8 mouse cellular contexts compared by ENCODE assay signal in genomic region chr9:106476002-106476923, GRCm38 (mm10). TPM values are rescaled to one million over a fixed set of nuclear protein-coding genes. Genes with fewer than 3 reads are reported as not detected.
DNase-seq lines count a peak whose midpoint lies in the region; ATAC-seq and TF ChIP-seq lines count a peak whose summit lies in the region.

No protein-coding gene starts in this region.

- peak overlapping the region; percentile 64 for H3K27ac ChIP-seq in liver, postnatal 0 days (ENCODE audit: low read depth)
- H3K27ac ChIP-seq in neural tube, embryonic 15.5 days (replicated peaks), result peak overlapping the region; percentile 43

- H3K4me1 ChIP-seq in liver, postnatal 0 days (ENCODE audit: insufficient read depth), result peaks cover 20% of the 10 kb centered on the region
- H3K4me1 ChIP-seq in neural tube, embryonic 15.5 days, result peaks cover 44% of the 10 kb centered on the region

- H3K9me3 ChIP-seq in liver, postnatal 0 days (ENCODE audit: low read length), result no peaks in the 10 kb centered on the region
- no peaks in the 10 kb centered on the region for H3K9me3 ChIP-seq in neural tube, embryonic 15.5 days (replicated peaks)

- peak overlapping the region; percentile 25 for H3K4me3 ChIP-seq in liver, postnatal 0 days (ENCODE audit: low read depth, low read length)
- H3K4me3 ChIP-seq in neural tube, embryonic 15.5 days (replicated peaks), result peak overlapping the region; percentile 89; the same call in 1 of the 2 replicates

- H3K36me3 ChIP-seq in liver, postnatal 0 days (replicated peaks; ENCODE audit: insufficient read depth, low read length), result peaks cover 9% of the 10 kb centered on the region; the same call in 1 of the 2 replicates
- H3K36me3 ChIP-seq in neural tube, embryonic 15.5 days, result peaks cover 10% of the 10 kb centered on the region

- TF ChIP-seq EP300 in liver, postnatal 0 days (IDR thresholded peaks at IDR 0.05; ENCODE audit: low read depth), result no peak

- H3K27me3 ChIP-seq in liver, postnatal 0 days (ENCODE audit: insufficient read depth, low read length), result no peaks in the 10 kb centered on the region
- H3K27me3 ChIP-seq in neural tube, embryonic 15.5 days (replicated peaks), result no peaks in the 10 kb centered on the region

- peak overlapping the region; percentile 98 for H3K4me2 ChIP-seq in liver, postnatal 0 days (ENCODE audit: low read depth, low read length)
- peak overlapping the region; percentile 41 for H3K4me2 ChIP-seq in neural tube, embryonic 15.5 days

- ATAC-seq in inflammation-experienced regulatory T-cells, adult 6 months, result peak; percentile 21
- peak; percentile 29; the same call in 1 of the 2 replicates for ATAC-seq in liver, postnatal 0 days
- ATAC-seq in neural tube, embryonic 15.5 days (ENCODE audit: low FRiP score), result no peak; the same call in 1 of the 2 replicates

- DNase-seq in left cerebral cortex, adult 8-10 months (ENCODE audit: low spot score in 2 of 2), result peak; percentile 16 to 50
- no peak for DNase-seq in left cerebral cortex, postnatal 25 days (ENCODE audit: low spot score in 2 of 2)
- peak; percentile 77 for DNase-seq in brain, adult 2 months (ENCODE audit: low read depth, low spot score)
- peak; percentile 43 to 75 for DNase-seq in gastrocnemius, postnatal 4 days (ENCODE audit: low spot score in 2 of 2)
- peak; percentile 48 for DNase-seq in liver, postnatal 0 days
- DNase-seq in urinary bladder, postnatal 25 days (ENCODE audit: low spot score), result peak; percentile 52

- TF ChIP-seq CTCF in liver, postnatal 0 days (IDR thresholded peaks at IDR 0.05; ENCODE audit: low read depth), result no peak

- peak overlapping the region; percentile 39 for H3K9ac ChIP-seq in liver, postnatal 0 days (replicated peaks)
- 0 out of 2 replicates have a peak overlapping the region, but pooled peaks have one; percentile 6 for H3K9ac ChIP-seq in neural tube, embryonic 15.5 days (replicated peaks)

- WGBS in liver, postnatal 0 days (ENCODE audit: insufficient replicate concordance), result 13% methylated on average over 16 of the region's 16 CpGs
- 37% methylated on average over 16 of the region's 16 CpGs for WGBS in neural tube, embryonic 15.5 days

- intact Hi-C loops in left cerebral cortex, postnatal 25 days (cut with DNase I), result loop anchor here (2.0 to 5.0 kb wide), 4 partner anchors 27 to 187 kb away; partner anchors contain the start of genes Dusp7 and Rpl29

RNA-seq across cellular contexts. Expression of gene Parp3, which starts 0.5 kb away (rescaled TPM):
- 1 to 10 TPM; 6.1 to 7.8 (median 7.0) TPM for total RNA-seq in left cerebral cortex, adult 8-10 months (2022)
- 1 to 10 TPM; 2.9 to 5.3 TPM for total RNA-seq in left cerebral cortex, postnatal 25 days (2021)
- 10 to 100 TPM; 26.4 to 28.1 TPM for total RNA-seq in gastrocnemius, postnatal 4 days (2021)
- polyA plus RNA-seq in inflammation-experienced regulatory T-cells, adult 6 months (2017; shearing (Covaris generic)), result 10 to 100 TPM; 32.4 to 68.7 (median 54.1) TPM
- polyA plus RNA-seq in liver, postnatal 0 days (2015; fragmentation: Nextera tagmentation; extraction: Ambion mirVana), result 1.6 and 1.9 TPM in 2 replicates
- 0.86 and 3.6 TPM in 2 replicates for polyA plus RNA-seq in neural tube, embryonic 15.5 days (2015; fragmentation: Nextera tagmentation; extraction: Ambion mirVana)

RNA-seq across cellular contexts. Expression of gene Rrp9, which starts 0.5 kb away (rescaled TPM):
- total RNA-seq in left cerebral cortex, adult 8-10 months (2022), result 10 to 100 TPM; 26.9 to 47.9 (median 32.8) TPM
- total RNA-seq in left cerebral cortex, postnatal 25 days (2021), result 10 to 100 TPM; 30.2 to 37.0 TPM
- 10 to 100 TPM; 25.1 to 26.2 TPM for total RNA-seq in gastrocnemius, postnatal 4 days (2021)
- 10 to 100 TPM; 21.5 to 34.6 (median 29.4) TPM for polyA plus RNA-seq in inflammation-experienced regulatory T-cells, adult 6 months (2017; shearing (Covaris generic))
- polyA plus RNA-seq in liver, postnatal 0 days (2015; fragmentation: Nextera tagmentation; extraction: Ambion mirVana), result 12.3 and 14.5 TPM in 2 replicates
- 46.4 and 47.8 TPM in 2 replicates for polyA plus RNA-seq in neural tube, embryonic 15.5 days (2015; fragmentation: Nextera tagmentation; extraction: Ambion mirVana)

RNA-seq across cellular contexts. Expression of gene Gpr62, which starts 10.5 kb away (rescaled TPM):
- 10 to 100 TPM; 11.7 to 15.6 (median 12.7) TPM for total RNA-seq in left cerebral cortex, adult 8-10 months (2022)
- 1 to 10 TPM; 7.7 to 8.6 TPM for total RNA-seq in left cerebral cortex, postnatal 25 days (2021)
- under 1 TPM; 0.44 to 0.65 TPM for total RNA-seq in gastrocnemius, postnatal 4 days (2021)
- not detected for polyA plus RNA-seq in inflammation-experienced regulatory T-cells, adult 6 months (2017; shearing (Covaris generic))
- not detected in 2 replicates for polyA plus RNA-seq in liver, postnatal 0 days (2015; fragmentation: Nextera tagmentation; extraction: Ambion mirVana)
- 1.1 and 1.4 TPM in 2 replicates for polyA plus RNA-seq in neural tube, embryonic 15.5 days (2015; fragmentation: Nextera tagmentation; extraction: Ambion mirVana)

RNA-seq across cellular contexts. Expression of gene Pcbp4, which starts 23.2 kb away (rescaled TPM):
- 100 to 1,000 TPM; 201 to 223 (median 211) TPM for total RNA-seq in left cerebral cortex, adult 8-10 months (2022)
- 100 to 1,000 TPM; 161 to 166 TPM for total RNA-seq in left cerebral cortex, postnatal 25 days (2021)
- 10 to 100 TPM; 83.6 to 84.9 TPM for total RNA-seq in gastrocnemius, postnatal 4 days (2021)
- 1 to 10 TPM; 4.1 to 5.0 (median 4.4) TPM for polyA plus RNA-seq in inflammation-experienced regulatory T-cells, adult 6 months (2017; shearing (Covaris generic))
- polyA plus RNA-seq in liver, postnatal 0 days (2015; fragmentation: Nextera tagmentation; extraction: Ambion mirVana), result 4.9 and 6.1 TPM in 2 replicates
- 185 and 222 TPM in 2 replicates for polyA plus RNA-seq in neural tube, embryonic 15.5 days (2015; fragmentation: Nextera tagmentation; extraction: Ambion mirVana)

RNA-seq across cellular contexts. Expression of gene Iqcf1, which starts 23.5 kb away (rescaled TPM):
- total RNA-seq in left cerebral cortex, adult 8-10 months (2022), result not detected
- total RNA-seq in left cerebral cortex, postnatal 25 days (2021), result not detected
- total RNA-seq in gastrocnemius, postnatal 4 days (2021), result not detected
- polyA plus RNA-seq in inflammation-experienced regulatory T-cells, adult 6 months (2017; shearing (Covaris generic)), result not detected
- polyA plus RNA-seq in liver, postnatal 0 days (2015; fragmentation: Nextera tagmentation; extraction: Ambion mirVana), result not detected in 2 replicates
- not detected in 2 replicates for polyA plus RNA-seq in neural tube, embryonic 15.5 days (2015; fragmentation: Nextera tagmentation; extraction: Ambion mirVana)

Comparison
In these comparisons a context has a peak if more than half of its experiments do, and no peak if none do; other contexts are left out.
1. DNase-seq: peak in left cerebral cortex, adult 8-10 months (2 of 2), brain, adult 2 months (single experiment), gastrocnemius, postnatal 4 days (2 of 2), liver, postnatal 0 days (single experiment) and urinary bladder, postnatal 25 days (single experiment); none in left cerebral cortex, postnatal 25 days (0 of 2).
2. RNA of gene Gpr62, which starts 10.5 kb away (total RNA-seq): 11.7 to 15.6 TPM in left cerebral cortex, adult 8-10 months and 7.7 to 8.6 TPM in left cerebral cortex, postnatal 25 days; 0.44 to 0.65 TPM in gastrocnemius, postnatal 4 days; every median in the first group is over 4 times any median in the second.